Mouse (Mus musculus) heart, adult 2 months (tissue): ENCODE measurements around the gene Cavin1. TPM values are rescaled to one million over a fixed set of nuclear protein-coding genes. Genes with fewer than 3 reads are reported as not detected.

Source experiments
- DNase-seq, 2 experiments: peaks; one replicate each; pipeline ENCODE4 v3.0.0; 2021
- H3K27ac ChIP-seq: fragments of 200-600 bp; 2 replicates; pipeline ENCODE4 v1.8.1; 2022
- H3K27me3 ChIP-seq: fragments of 200-500 bp; 2 replicates; pipeline ENCODE4 v1.6.1; 2012; ENCODE audit warnings: mild to moderate bottlenecking, low read length, inconsistent platforms, mixed read lengths; ENCODE audit not compliant: control insufficient read depth, insufficient read depth
- H3K36me3 ChIP-seq: fragments of 200-500 bp; 2 replicates; pipeline ENCODE4 v1.6.1; 2012; ENCODE audit warnings: low read length, inconsistent platforms; ENCODE audit not compliant: control insufficient read depth, insufficient read depth
- H3K4me1 ChIP-seq: fragments of 200-500 bp; 2 replicates; pipeline ENCODE4 v1.6.1; 2011; ENCODE audit warnings: low read length; ENCODE audit not compliant: control insufficient read depth, insufficient read depth
- H3K4me3 ChIP-seq: fragments of 200-600 bp; 2 replicates; pipeline ENCODE4 v1.8.1; 2022
- H3K79me2 ChIP-seq: fragments of 200-500 bp; replicated peaks from 2 replicates; pipeline ENCODE4 v1.6.1; 2012; ENCODE audit warnings: mild to moderate bottlenecking, inconsistent platforms, low read length, moderate library complexity, mixed read lengths; ENCODE audit not compliant: control insufficient read depth, insufficient read depth
- H3K9ac ChIP-seq: fragments of 200-500 bp; 2 replicates; pipeline ENCODE4 v1.6.1; 2012; ENCODE audit warnings: low read depth, mild to moderate bottlenecking, control low read depth, inconsistent platforms, low read length, mixed read lengths
- CTCF ChIP-seq: fragments of 200-600 bp; IDR thresholded peaks from 2 replicates; pipeline ENCODE4 v1.8.1; 2022; ENCODE audit warnings: antibody characterized with exemption, mild to moderate bottlenecking, moderate library complexity
- EP300 ChIP-seq: fragments of 200-500 bp; IDR thresholded peaks from 2 replicates; pipeline ENCODE4 v1.6.1; 2011; ENCODE audit warnings: low read depth, low read length, control low read depth; ENCODE audit not compliant: insufficient read depth
- POLR2A ChIP-seq: fragments of 200-500 bp; IDR thresholded peaks from 2 replicates; pipeline ENCODE4 v1.6.1; 2011; ENCODE audit warnings: mild to moderate bottlenecking, low read depth, low read length, control low read depth; ENCODE audit not compliant: insufficient read depth
- WGBS: fragments of 180-500 bp; shearing (Covaris S2); methylation state at CpG from one replicate; pipeline ENCODE4 v1.1.7; 2018; 5-methylcytosine and 5-hydroxymethylcytosine counted together
- intact Hi-C: fragments of 180-260 bp; cut with DNase I; formaldehyde crosslinking; loops from one replicate; pipeline ENCODE4 v1.15.1; 2025
- polyA plus RNA-seq: library from polyadenylated mRNA; depleted of rRNA; stranded (reverse); fragments of >200 nt; gene quantifications from 2 replicates; pipeline ENCODE4 v1.2.3, GENCODE M21; 2012
- total RNA-seq, 2 experiments: library from RNA; stranded (reverse); gene quantifications; 2 replicates each; pipeline ENCODE4 v1.2.3; 2021

The Cavin1 gene
- total and polyA plus RNA-seq, 3 experiments, result 114 to 225 (median 219) TPM

DNA sequence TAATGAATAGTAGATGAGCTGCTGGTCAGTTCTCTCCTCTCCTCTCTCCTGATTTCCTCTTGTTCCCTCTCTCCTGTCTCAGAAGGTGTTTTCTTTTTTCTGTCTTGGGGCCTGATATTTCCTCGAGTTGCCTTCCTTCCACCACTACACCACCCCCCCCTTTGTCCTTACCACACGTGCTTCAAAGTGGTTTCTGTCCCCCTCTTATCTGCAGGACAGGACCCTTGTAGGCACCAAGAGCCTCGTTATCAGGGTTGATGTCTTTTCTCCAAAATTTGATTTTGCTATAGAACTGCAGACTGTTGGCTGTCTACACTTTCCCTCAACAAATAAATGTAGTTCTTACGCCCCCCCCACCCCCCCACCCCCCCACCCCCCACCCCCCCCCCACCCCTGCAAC lies 22.4 kb downstream of the Cavin1 start:
- 42% methylated on average over 4 of the region's 4 CpGs for WGBS

DNA sequence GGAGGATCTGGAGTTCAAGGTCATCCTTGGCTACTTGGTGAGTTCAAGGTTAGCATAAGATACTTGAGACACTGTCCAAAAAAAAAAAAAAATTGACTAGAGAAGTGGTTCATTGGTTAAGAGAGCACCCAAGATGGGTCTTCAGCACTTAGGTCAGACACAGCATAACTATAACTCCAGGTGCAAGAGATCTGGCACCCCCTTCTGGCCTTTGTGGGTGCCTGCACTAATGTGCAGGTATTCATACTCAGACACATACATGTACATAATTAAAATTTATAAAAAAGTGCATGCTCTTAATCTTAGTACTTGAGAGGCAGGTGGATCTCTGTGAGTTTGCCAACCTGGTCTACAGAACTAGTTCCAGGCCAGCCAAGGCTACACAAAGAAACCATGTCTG lies 23.1 kb downstream of the Cavin1 start:
- no peak overlapping the region for H3K9ac ChIP-seq
- H3K79me2 ChIP-seq, result no peaks in the 10 kb centered on the region
- no peak for TF ChIP-seq EP300
- TF ChIP-seq CTCF, result peak; percentile 61
- H3K36me3 ChIP-seq, result 0 out of 2 replicates have a peak, but pooled peaks cover 2% of the 10 kb centered on the region
- no peaks in the 10 kb centered on the region for H3K27me3 ChIP-seq
- intact Hi-C loops, result no loop called here
- peaks cover 5% of the 10 kb centered on the region; the same call in 1 of the 2 replicates for H3K4me1 ChIP-seq
- H3K27ac ChIP-seq, result no peak overlapping the region
- DNase-seq, result no peak
- no peak overlapping the region for H3K4me3 ChIP-seq

More for the DNA sequence above, 22.4 kb downstream of the Cavin1 start:
- no peaks in the 10 kb centered on the region for H3K27me3 ChIP-seq
- TF ChIP-seq EP300, result no peak
- no peak overlapping the region for H3K27ac ChIP-seq
- H3K9ac ChIP-seq, result no peak overlapping the region
- peaks cover 5% of the 10 kb centered on the region; the same call in 1 of the 2 replicates for H3K4me1 ChIP-seq
- 0 out of 2 replicates have a peak, but pooled peaks cover 2% of the 10 kb centered on the region for H3K36me3 ChIP-seq
- H3K79me2 ChIP-seq, result no peaks in the 10 kb centered on the region
- DNase-seq, result no peak
- H3K4me3 ChIP-seq, result no peak overlapping the region
- intact Hi-C loops, result no loop called here

DNA sequence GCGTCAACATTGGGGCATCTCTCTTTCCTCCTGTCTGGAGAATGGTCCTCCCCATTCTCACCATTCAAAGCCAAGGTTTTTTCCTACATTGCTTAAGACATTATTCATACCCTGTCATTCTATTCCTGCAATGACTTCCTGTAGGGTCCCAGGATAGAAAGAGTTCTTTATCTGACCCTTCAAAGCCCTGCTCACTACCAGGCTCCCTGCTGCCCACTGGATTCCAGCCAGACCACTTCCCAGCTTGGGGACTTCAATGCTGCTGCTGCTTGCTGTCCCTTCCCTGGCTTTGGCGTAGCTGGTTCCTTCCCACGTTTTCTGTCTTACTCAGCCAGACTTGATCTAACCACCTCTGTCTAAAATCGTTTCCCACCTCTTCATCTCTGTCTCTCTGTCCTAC lies 23.8 kb downstream of the Cavin1 start:
- no peak for TF ChIP-seq CTCF
- TF ChIP-seq EP300, result no peak
- no peak for TF ChIP-seq POLR2A
- no peak overlapping the region for H3K27ac ChIP-seq
- 20% methylated on average over 4 of the region's 4 CpGs for WGBS

DNA sequence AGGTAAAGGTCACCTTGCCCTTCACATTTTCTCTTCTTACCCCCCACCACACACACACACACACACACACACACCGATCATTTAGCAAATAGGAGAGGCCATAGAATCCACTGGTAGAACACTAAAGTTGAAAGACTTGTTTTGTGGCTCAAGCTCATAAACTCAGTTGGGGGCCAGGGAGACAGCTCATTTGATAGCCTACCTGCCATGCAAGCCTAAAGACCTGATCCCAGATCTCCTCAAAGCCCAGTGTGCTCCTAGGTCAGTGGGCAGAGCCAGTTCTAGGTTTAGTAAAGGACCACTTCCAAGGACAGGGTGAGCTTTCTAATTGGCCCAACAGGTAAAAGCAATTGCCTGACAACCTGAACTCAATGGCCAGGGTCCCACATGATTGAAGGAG lies 28.3 kb downstream of the Cavin1 start:
- Histone ChIP-seq H3K79me2 (peaks cover 4% of the 10 kb centered on the region), H3K4me3 (no peak overlapping the region), H3K4me1 (peaks cover 3% of the 10 kb centered on the region), H3K27me3 (no peaks in the 10 kb centered on the region), H3K27ac (no peak overlapping the region), H3K9ac (no peak overlapping the region), H3K36me3 (peaks cover 5% of the 10 kb centered on the region)
- 91% methylated on average over 1 of the region's 1 CpGs for WGBS
- TF ChIP-seq EP300, result no peak
- intact Hi-C loops, result no loop called here
- no peak for DNase-seq

More for the DNA sequence above, 23.8 kb downstream of the Cavin1 start:
- Histone ChIP-seq H3K27me3 (no peaks in the 10 kb centered on the region), H3K79me2 (no peaks in the 10 kb centered on the region), H3K4me3 (no peak overlapping the region), H3K4me1 (peaks cover 1% of the 10 kb centered on the region; the same call in 1 of the 2 replicates), H3K9ac (no peak overlapping the region), H3K36me3 (0 out of 2 replicates have a peak, but pooled peaks cover 2% of the 10 kb centered on the region)
- no peak for DNase-seq
- intact Hi-C loops, result no loop called here

DNA sequence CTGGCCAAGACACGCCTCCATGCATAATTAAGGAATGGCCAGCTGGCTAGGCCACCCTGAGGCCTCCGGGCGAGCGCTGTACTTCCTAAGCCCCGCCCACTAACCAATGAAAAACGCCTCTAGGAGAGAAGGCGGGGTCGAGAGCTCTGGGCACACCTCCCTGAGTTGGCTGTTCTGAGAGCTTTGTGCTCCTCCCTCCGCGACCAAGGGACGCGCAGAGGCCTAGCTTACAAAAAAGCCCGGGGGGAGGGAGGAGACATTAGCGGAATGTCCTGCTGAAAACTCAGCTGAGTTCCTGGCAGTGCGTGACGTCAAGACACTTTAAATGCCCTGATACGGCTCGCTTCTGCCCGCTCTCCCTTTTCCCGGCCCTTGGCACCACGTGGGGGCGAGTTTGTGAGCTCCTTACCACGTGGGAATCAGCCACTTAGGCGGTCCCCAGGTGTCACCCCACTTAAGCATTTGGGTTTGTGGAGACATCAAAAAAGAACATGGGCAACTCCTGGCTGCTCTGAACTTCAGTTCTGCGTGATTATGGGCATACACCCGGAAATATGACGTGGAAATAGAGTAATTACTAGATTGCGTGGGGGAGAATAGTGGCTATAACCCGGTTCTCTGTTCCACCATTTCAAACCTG lies 31.1 kb downstream of the Cavin1 start, which contains the start of gene Stat3:
Stat3 (minus strand) TSS at position 29 of the 640 bp plus-strand sequence.
- under 1% methylated on average over 29 of the region's 29 CpGs for WGBS
- H3K9ac ChIP-seq, result peak within 1 kb of the TSS; percentile 91
- peaks cover 19% of the 10 kb centered on the region for H3K36me3 ChIP-seq
- peaks cover 18% of the 10 kb centered on the region for H3K4me1 ChIP-seq
- TF ChIP-seq POLR2A, result peak; percentile 46
- 0 out of 2 replicates have a peak, but pooled peaks have one; percentile 8 for TF ChIP-seq CTCF
- TF ChIP-seq EP300, result peak; percentile 98
- H3K27ac ChIP-seq, result peak within 1 kb of the TSS; percentile 100
- peak; percentile 99 to 100 for DNase-seq
- no peaks in the 10 kb centered on the region for H3K27me3 ChIP-seq
- peaks cover 6% of the 10 kb centered on the region for H3K79me2 ChIP-seq
- intact Hi-C loops, result loop anchor here (2.0 kb wide), 1 partner anchor 15 kb away; no protein-coding TSS in a partner anchor
- peak within 1 kb of the TSS; percentile 81 for H3K4me3 ChIP-seq

DNA sequence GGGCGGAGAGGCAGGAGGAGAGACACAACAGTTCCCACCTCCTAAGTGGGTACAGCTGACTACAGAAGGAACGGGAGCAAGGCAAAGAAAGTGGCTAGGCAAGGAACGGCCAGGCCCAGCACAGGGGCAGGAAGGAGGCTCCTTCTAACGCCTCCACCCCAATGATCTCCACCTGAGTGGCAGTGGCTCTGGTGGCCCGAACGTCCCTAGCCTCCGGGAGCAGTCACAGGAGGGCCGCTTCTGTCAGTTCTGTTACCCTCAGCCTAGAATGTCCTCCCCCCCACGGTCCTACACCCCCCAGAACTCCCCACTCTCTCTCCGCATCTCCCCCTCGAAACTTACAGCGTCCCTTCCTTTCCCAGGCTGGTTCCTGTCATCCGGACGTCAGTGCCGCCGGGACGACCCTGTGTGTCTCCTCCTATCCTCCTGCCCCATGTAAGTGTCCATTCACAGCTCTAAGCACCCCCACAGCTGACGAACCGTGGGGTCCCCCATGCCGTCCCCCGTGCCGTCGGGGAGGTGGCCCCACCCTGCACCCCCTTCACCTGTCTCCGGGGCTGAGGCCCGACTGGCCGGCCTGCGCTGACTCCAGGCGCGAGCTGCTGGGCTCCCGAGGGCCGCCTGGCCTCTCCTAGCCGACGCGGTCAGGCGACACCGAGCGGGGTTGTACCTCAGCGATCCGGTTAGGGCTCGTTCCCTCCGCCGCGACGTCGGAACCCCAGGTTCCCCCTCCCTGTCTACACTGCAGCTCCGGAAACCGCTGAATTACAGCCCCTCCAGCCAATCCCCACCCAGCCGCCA lies 31.8 kb downstream of the Cavin1 start:
- H3K27me3 ChIP-seq, result no peaks in the 10 kb centered on the region
- peaks cover 6% of the 10 kb centered on the region for H3K79me2 ChIP-seq
- H3K36me3 ChIP-seq, result peaks cover 21% of the 10 kb centered on the region
- intact Hi-C loops, result no loop called here
- H3K9ac ChIP-seq, result peak overlapping the region; percentile 91
- peak; percentile 38 to 64 for DNase-seq
- under 1% methylated on average over 47 of the region's 48 CpGs for WGBS
- no peak for TF ChIP-seq CTCF
- TF ChIP-seq EP300, result no peak
- peak; percentile 95 for TF ChIP-seq POLR2A
- H3K4me1 ChIP-seq, result peaks cover 19% of the 10 kb centered on the region
- H3K27ac ChIP-seq, result peak overlapping the region; percentile 100
- H3K4me3 ChIP-seq, result peak overlapping the region; percentile 81
